Comparison of ENCODE assay signal across 10 mouse cellular contexts in the genomic region with DNA sequence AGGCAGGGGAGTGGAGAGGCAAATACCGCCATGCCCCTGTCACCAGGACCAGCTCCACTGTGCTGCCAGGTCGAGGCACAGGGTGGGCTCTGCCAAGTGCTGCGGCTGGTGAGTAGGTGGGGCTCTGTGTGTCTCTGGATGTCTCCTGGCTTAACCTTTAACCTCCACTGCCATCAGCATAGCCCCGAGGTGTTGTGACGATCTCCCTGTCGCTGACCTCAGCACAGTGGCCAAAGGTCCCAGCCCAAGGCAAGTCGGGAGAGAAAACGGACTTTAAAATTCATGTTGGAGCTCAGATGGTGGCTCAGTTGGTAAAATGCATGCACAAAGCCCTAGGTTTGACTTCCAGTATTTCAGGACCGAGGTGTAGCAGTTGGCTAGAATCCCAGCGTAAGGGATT.
"Had no signal": no experiment of that assay in that cellular context is flagged by ENCODE, and none has a peak within 500 bp of the region (broad histone marks: within the 10 kb centered on the region; RNA-seq: fewer than 3 reads in every experiment).

No protein-coding gene starts in this region.

- H3K4me3 ChIP-seq: limb, embryonic 13.5 days; neural tube, embryonic 13.5 days had no signal

- H3K9me3 ChIP-seq: limb, embryonic 13.5 days; neural tube, embryonic 13.5 days had no signal

- ATAC-seq: intestine, embryonic 16.5 days had no signal

- H3K9ac ChIP-seq: limb, embryonic 13.5 days; neural tube, embryonic 13.5 days had no signal

- H3K4me2 ChIP-seq: limb, embryonic 13.5 days; liver, embryonic 11.5 days; neural tube, embryonic 13.5 days had no signal

- H3K27ac ChIP-seq: limb, embryonic 13.5 days; neural tube, embryonic 13.5 days had no signal

- H3K36me3 ChIP-seq: limb, embryonic 13.5 days; neural tube, embryonic 13.5 days had no signal

- H3K27me3 ChIP-seq: limb, embryonic 13.5 days; neural tube, embryonic 13.5 days had no signal

- DNase-seq: kidney, postnatal 10 days; left cerebral cortex, postnatal 4 days; lung, postnatal 36 days; right cerebral cortex, adult 18-20 months; right cerebral cortex, postnatal 25 days; thymus, postnatal 4 days had no signal
